In genomic region chr5:65422803-65423202, GRCm38 (mm10) we compare ENCODE assay signal across 12 mouse cellular contexts.
"Had no signal": no experiment of that assay in that cellular context is flagged by ENCODE, and none has a peak within 500 bp of the region (broad histone marks: within the 10 kb centered on the region; RNA-seq: fewer than 3 reads in every experiment).

No protein-coding gene starts in this region.

- H3K9ac ChIP-seq: limb, embryonic 13.5 days; liver, embryonic 12.5 days; lung, embryonic 14.5 days; midbrain, embryonic 15.5 days; neural tube, embryonic 12.5 days had no signal

- H3K27me3 ChIP-seq: limb, embryonic 13.5 days; liver, embryonic 12.5 days; midbrain, embryonic 15.5 days; neural tube, embryonic 12.5 days had no signal

- H3K27ac ChIP-seq: hindbrain, postnatal 0 days; limb, embryonic 13.5 days; liver, embryonic 12.5 days; midbrain, embryonic 10.5 days; midbrain, embryonic 15.5 days; neural tube, embryonic 12.5 days had no signal

- H3K4me1 ChIP-seq: limb, embryonic 13.5 days; midbrain, embryonic 10.5 days; midbrain, embryonic 15.5 days; neural tube, embryonic 12.5 days had no signal

- H3K9me3 ChIP-seq: limb, embryonic 13.5 days; liver, embryonic 12.5 days; midbrain, embryonic 10.5 days; midbrain, embryonic 15.5 days; neural tube, embryonic 12.5 days had no signal

- H3K4me2 ChIP-seq: limb, embryonic 13.5 days; liver, embryonic 12.5 days; lung, embryonic 14.5 days; midbrain, embryonic 15.5 days; neural tube, embryonic 12.5 days had no signal

- ATAC-seq: hindbrain, postnatal 0 days; liver, embryonic 12.5 days; midbrain, embryonic 15.5 days had no signal

- DNase-seq: left cerebral cortex, postnatal 4 days; lung, embryonic 14.5 days; lung, postnatal 10 days; lung, postnatal 4 days; right cerebral cortex, postnatal 14 days; thymus, postnatal 4 days had no signal

- H3K4me3 ChIP-seq: limb, embryonic 13.5 days; liver, embryonic 12.5 days; midbrain, embryonic 10.5 days; midbrain, embryonic 15.5 days; neural tube, embryonic 12.5 days had no signal
